Mouse (Mus musculus): ENCODE results near the gene Rnf220.

Gene Rnf220

DNA sequence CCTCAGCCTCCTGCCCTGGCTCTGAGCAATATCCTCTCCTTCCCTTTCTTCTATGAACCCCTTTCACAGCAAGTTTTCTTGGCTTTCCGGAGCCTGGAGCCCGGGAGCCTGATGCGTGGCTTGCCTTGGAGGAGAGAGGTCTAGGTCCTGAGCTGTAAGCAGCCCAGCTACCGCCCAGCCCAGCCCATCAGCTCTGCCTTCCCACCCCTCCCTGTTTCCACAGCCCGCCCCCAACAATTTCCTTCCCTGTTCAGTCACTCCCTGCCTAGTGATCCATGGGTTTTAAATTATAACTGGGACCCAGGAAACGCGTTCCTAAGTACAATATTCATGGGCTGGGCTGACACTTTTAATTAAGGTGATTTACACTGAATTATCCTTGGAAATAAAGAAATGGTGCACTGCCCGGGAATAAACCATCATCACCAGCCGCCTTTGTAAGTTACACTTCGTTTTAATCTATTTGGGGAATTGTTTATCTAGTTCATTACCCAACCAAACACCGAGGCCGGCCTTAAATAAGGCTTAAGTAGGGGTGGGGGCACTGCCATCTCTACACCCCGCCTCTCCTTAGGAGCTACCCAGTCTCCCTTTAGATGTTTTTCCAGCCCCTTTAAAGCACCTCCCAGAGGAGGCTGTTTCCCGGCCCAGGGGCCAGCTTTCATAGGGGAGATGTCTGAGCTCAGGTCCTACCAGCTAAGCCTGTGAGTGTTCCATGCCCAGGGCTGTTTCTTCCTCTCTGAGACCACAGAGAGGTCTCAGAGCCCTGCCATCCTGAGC, 194.6 kb downstream of the Rnf220 start:
- no peak for DNase-seq (ENCODE audit: low spot score)

DNA sequence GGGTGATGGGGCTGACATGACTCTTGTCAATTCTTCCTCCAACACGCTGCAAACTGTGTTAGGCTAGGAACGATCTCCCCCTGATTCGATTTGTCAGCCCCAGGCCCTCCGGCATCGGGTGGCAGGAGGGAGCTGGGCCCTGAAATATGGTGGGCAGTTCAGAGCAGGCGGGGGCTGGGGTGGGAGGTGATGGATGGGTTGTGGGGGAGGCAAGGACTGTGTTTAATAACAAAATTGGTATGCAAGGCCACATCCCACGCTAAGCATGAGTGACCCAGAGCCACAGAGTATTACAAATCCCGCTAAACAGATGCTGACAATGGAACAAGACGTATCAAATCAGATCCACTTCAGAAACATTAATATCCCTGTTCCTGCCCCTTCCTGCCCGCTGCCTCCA, 196.9 kb downstream of the Rnf220 start:
- DNase-seq (ENCODE audit: low spot score) = no peak

DNA sequence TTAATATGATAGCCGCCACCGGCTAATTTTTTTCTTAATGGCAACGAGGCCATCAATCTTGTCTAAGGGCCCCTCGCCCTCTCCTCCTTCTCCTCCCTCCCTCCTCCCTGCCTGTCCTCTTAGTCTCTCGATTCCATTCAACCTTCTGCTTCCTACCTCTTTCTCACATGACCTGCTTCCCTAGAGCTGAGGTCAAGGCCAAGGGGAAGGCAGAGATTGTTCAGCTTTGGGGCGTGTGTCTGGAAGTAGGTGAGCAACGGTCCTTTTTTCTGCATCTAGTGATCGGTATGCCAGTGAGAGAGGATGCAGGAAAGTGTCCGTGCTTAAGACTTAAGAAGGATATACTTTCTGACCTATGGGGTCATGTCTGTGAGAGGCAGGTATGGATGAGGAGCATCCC, 199.0 kb downstream of the Rnf220 start:
- DNase-seq (ENCODE audit: low spot score) = no peak

DNA sequence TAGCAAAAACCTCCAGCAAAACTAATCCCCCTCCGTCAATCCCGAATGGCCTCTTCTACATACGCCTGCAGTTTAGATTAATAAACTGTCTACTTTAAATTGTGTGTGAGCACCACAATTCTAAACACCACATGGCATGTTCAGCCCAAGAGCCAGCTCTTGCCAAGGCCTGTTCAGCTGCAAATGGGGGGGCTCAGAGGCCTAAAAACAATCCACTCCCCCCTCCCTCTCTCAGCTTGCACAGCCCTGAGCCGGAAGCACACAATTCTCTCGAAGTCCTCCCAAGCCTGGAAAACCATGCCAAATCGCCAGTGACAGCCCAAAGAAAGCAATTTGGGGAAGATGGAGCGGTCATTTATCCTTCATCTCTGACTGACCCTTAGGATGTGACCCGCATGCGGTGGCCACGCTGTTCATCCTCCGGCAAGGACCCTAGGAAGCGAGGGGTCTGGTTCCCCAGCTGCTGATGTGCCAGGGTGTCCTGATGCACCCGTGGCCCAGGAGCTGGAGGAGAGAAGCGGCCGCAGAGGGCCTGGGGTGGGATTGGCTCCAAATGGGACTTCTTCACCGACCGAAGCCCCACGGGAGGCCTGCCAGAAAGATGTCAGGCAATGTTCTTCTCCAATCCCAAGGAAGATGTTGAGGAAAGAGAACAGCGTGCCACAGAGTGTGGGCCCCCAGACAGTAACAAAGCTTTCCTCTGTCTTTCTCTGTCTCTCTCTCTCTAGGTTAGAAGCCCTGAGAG, 199.8 kb downstream of the Rnf220 start:
- DNase-seq (ENCODE audit: low spot score) = no peak

DNA sequence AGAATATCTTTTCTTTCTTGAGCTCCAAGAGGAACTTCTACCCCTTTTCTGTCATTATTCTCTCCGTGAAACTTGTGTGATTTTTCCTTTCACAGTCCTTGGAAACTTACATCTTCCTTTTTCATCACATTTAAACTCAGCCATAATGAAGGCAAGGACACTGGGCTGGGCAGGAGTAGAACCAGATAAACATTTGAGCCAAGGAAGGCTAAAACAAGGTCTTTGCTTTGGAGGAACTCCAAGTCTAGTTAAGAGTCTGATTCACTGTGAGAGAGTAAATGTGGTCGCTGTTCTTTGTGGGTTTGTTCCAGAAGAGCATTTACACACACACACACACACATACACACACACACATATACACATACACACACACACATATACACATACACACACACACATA, 205.2 kb downstream of the Rnf220 start:
- DNase-seq (ENCODE audit: low spot score) = no peak

DNA sequence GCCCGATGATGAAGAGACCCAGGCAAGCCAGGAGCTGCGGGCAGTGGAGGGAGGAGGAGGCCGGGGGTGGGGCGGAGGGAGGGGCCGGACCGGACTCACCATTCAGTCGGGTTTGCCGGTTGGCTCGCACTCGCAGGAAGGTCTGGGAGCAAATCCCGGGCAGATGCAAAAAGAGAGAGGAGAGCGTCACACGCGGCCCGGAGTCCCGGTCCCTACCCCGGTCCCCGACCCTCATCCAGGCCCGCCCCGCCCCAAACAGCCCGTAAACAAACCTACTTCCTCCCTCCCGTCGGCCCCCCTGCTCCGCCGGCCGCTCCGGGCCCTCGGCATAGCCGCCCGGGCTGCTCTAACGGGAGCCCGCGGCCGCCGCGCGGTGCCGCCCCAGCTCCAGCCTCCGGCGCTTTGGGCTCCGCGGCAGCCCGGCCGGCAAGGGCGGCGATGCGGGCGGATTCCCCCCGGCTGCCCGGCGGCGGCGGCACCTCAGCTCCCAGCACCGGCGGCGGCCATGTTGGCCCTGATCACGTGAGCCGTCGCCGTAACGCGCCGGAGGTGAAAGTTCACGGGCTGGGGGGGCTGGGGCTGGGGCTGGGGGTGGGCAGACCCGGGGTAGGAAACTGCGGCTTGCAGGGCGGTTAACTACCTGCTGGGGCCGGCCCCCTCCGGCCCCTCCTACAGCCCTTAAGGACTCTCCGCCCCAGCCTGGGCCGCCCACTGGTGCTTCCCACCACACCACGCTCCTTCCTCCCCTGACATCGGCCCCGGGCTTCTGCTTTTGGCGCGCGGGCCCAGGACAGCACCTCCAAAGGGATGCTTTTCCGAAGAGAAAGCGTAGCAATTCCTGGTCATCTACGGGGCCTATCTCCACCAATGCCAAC, 207.7 kb downstream of the Rnf220 start:
- DNase-seq (ENCODE audit: low spot score) = peak; percentile 77

DNA sequence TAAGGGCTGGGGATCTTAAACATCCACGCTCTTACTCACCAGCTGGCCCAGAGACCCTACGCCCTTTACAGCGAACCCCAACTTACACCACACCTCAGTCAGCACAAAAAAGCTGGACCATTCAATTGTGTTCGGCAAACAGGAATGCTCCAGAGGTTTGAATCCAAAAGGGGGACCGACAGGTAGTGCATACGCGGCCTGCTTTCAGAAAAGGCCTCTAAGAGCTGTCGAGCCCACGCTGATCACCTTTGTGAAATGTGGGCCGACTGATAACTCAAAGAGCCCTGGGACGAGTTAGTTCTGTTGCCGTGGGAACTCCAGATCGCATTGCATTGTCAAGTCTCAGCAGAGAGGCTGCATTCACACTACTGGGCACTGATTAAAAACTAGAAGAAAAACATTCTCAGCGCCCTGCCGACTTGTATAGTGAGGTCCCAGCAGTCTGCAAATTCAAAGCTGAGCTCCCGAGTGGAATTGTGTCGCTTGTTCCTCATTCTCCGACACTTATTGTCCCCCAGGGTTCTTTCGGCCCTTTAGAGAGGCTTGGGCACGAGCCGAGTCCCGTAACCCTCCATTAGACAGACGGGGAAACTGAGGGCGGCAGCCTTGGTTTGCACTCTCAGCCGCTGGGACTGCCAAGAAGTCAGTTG, 208.4 kb downstream of the Rnf220 start:
- no peak for DNase-seq (ENCODE audit: low spot score)

DNA sequence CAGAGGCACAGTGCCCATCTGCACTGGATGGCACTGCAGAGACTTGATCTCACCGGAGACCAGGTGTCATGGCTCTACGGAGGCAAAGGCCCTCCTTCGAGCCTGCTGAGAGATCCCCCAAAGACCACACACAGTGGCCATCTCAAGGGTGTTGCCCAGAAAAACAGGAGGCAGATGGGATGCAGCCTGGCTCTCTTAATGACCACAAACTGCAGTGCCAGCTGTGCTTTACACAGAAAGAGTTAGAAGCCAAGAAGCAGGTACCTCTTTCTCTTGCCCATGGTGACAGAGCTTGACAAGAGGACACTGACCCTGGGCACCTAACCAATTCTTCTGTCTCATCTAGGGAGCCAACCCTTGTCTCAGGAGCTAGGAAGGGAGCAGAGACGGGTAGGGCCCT, 212.5 kb downstream of the Rnf220 start:
- DNase-seq (ENCODE audit: low spot score) = no peak

DNA sequence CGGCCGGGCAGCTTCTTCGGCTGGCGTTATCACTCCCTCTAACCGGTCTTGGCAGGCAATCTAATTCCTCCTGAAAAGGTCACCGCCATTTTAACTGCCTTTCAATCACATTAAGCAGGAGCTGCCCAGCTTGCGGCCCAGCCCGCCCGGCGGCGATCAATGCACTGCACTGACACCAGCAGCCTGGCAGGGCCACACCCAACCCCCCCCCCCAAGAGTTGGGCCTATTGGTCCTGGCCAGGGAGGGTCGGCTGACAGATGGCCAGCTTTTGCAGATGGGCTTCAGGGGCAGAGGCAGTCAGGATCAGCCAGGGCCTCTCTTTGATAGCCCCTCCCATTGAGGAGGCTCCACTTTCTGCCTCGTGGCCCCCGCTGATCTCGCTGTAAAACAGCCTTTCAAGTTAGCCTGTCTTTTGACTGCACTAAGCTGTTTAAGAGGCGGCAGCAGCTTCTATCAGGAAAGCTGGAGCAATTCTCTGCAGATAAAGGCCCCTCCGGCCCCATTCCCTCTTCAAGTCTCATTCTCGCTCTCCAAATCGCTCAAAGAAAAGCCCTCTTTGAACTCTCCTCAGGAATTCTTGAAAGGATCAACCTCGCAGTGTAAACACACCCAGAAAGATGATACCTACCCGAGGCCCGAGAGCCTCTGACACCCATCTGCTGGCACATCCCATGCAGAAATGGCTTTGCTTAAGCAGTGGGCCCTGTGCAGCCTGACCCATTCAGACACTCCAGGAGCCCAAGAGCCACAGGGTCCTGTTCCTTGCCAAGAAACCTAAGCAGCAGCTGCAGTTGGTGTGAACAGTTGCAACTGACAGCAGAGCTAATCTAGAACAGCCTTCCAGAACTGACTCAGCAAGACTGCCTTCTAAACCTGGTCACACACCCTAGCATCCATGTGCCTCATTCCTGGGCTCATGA, 213.3 kb downstream of the Rnf220 start:
- peak; percentile 78 for DNase-seq (ENCODE audit: low spot score)

DNA sequence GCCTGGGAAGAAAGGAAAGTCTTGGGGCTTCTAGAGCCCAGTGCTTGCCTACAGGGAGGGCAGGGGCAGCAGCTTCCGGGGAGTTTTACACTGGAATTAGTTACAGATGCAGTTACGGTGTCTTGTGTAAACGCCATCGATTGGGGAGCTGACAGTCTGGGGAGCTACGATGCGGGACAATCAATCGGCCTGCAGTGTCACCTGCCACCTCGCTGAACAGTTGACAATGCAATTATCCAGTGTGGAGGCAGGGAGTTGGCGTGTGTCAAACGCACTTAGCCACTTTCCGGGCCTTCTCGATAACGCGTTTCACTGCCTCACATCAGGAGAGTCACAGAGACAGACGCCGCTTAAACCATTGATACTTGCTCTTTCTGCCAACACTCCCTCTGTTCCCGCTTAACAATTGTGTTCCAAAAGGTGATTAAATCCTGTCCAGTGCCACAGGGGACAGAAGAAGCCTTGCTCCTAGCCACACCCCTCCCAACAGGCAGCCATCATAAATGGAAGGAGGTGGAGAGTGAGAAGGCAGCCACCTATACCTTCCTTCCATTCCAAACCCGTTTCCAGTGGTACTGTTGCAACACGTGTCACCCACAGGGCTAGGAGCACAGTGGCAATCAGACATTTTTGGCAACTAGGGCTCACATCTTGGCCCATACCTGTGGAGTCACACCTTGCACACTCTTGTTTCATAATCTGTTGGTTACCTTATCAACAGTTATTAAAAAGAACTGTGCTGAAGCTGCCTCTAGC, 215.6 kb downstream of the Rnf220 start:
- peak; percentile 23 for DNase-seq (ENCODE audit: low spot score)

DNA sequence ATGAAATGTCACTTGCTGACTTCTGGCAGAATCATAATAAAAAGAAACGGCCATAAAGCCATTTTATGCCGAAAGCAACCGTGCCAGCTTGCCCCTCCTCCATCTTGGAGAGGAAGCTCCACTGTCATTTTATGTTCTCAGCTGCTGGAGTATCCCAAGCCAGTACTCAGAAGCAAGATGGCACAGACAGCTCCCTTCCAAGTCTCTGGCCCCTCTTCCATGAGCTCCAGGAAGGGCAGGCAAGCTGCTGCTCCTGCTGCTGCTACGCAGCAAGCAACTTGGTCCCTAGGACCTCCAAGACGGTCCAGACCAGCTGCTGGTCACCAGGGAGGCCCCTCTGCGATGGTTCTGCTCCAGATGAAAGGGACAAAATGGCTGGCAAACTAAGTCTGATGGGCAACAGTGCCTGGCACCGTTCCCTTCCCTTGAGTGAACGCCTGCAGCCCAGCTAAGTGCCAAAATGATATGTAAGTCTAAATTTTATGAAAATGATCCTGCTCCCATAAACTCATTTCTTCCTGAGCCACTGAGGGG, 216.4 kb downstream of the Rnf220 start:
- no peak for DNase-seq (ENCODE audit: low spot score)

DNA sequence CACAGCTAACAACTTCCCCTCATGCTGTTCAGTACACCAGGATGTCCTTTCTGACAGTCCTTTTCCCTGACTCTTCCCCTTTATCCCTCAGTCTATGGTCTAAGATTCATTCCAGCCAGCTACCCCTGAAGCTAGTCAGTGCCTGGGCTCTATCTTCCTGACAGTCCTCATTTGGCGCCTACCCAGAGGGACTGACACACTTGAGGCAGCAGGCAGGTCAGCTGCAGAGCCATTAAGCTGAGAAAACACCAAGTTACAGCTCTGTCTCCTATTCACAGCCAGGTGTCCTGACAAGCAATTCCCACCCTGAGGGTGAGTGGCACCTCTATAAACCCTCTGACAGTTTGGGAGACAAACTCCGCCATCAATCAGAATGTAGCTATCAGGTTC, 217.6 kb downstream of the Rnf220 start:
- DNase-seq (ENCODE audit: low spot score) = no peak

DNA sequence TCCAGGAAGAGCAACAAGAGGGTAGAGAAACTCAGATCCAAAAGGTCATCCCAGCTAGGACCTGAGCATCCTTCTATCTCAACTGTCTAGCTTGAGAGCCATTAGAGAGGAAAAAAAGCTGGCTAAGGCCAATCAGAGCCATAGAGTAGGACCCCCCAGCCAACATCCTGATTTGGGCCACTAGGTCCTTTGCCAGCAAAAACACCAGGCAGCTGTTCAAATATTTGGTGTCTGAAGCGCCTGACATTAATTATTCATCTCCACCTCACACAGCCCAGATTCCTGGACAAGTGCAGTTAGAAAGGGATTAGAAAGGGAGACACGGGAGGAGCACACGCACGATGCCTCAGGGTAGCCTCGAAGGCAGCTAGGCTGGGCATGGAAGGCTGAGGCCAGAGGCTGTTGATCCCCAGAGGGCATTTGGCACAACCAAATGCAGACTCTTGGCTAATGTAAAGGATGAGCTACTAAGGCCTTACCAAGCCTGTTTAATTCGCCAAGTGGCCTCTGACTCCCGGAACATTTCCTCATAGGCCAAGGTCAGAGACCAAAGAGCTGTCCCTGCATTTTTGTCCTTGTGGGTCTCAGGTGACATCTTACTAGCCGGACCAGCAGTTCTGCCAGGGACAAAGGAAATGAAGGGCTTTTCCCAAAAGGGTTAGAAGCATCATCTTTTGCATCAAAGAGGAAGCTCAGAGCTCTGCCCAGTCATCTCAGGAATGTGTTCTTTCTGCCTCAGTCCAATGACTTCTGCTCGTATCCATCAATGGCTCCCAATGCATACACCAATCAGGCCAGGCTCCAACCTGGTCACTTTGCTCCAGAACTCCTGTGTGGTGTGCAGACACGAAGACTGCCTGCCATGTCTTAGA, 218.2 kb downstream of the Rnf220 start:
- DNase-seq (ENCODE audit: low spot score) = no peak

DNA sequence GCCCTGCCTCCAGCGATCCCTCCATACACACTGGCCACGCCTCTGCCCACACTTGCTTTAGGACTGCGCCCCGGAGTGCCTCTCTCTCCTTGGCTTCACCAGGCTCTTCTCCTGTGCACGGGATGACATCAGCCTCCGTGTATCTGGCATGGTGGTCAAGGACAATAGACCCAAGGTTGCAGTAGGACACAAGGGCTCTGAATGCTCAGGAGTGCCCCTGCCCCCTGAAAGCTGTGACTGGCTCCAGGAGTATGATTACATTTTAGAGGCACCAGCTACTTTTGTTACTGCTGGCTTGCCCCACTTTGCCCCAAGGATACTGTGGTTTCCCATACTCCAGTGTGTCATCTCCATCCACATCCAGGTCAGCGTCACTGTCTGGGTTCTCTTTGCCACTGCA, 219.2 kb downstream of the Rnf220 start:
- DNase-seq (ENCODE audit: low spot score) = no peak

DNA sequence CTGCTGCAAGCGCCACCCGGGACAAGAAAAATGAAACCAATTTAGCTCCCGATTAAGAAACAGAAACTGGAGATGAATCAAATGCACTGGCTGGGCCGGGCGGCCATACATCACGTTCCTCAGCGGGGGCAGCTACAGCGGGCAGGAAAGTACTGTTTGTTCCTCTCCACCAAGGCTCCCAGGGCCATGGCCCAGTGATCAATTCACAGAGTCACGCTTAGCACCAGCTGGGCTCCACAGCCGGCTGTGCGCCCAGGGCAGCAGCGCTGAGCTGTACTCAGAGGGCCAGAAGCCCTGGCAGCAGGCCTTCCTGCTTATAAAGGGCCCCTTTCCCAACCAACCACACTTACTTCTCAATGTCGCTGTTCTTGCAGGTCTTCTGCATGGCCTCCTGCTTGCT, 219.8 kb downstream of the Rnf220 start:
- no peak for DNase-seq (ENCODE audit: low spot score)

DNA sequence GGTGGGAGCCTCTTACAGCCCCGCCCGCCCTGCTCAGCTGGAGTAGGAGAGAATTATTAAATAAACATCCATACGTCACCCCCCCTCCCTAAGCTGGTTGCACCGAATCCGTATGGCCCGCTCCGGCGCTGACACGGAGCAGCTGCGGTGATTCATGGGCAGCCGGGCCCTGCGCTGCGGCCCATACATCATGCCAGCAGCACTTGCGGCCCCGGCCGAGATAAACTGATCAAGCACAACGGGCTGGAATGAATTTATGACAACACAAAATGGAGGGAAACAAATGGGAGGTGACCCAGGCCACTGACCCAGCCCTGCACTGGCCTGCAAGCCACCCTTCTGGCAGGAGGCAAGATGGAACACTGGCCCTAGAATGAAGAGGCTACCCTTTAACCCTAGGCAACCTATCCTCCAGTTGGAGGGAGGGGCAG, 220.6 kb downstream of the Rnf220 start:
- DNase-seq (ENCODE audit: low spot score) = no peak

DNA sequence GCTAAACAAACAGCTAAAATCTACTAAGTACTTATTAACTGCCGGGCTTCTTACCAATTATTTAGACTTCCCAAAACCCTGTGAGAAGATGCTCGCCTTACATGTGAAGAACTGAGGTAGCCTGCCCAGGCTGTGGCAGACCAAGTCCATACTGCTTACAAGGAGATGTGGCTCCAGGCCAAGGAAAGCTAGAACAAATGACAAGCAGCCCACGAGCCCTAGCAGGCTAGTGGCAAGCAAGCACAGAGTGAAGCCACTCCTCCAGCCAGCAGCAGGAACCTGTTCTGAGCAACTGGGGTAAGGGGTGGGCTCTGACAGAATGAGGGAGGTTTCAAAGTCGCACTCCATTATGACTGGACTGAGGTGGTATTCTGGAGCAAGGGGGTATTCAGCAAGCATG, 222.1 kb downstream of the Rnf220 start:
- no peak for DNase-seq (ENCODE audit: low spot score)

DNA sequence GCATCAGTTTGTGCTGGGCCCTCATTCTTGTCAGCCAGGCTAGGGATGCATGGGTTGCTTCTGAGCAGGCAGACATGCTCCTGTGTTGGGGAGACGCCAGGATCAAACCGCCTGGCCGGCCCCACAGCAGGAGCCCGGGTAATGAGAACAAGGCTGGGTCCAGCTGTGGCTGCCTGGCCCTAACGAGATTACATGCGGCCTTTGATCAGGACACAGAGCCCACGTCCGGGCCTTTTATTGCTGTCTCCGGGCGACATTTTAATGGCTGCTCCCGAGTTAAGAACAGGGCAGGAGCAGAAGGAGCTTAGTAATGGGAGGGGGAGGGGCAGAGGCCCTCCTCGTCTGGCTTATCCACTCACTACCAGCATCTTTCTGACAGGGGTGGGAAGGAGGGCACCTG, 224.4 kb downstream of the Rnf220 start:
- peak; percentile 72 for DNase-seq (ENCODE audit: low spot score)

DNA sequence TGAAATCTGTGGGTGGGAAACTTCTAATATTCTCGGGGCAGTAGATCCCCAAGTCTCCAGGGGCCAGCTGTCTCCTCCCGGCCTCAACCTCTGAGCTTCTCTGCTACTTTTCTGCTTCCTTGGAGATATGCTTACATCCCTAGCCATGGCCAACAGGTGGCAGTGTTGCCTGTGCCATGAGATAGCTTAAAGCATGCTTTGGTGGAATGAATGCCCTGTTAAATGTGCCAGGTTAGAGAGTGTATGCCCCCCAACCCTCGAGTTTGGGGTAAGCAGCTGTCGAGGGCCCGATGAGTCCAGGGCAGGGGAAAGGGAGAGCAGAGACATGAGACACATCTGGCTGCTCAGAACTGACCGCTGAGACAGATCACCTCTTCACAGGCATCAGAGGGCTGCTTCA, 226.6 kb downstream of the Rnf220 start:
- DNase-seq (ENCODE audit: low spot score) = peak; percentile 92
